ENCODE assay signal across 15 mouse cellular contexts in genomic region chr17:67532331-67532730, GRCm38 (mm10).
"Had no signal": no experiment of that assay in that cellular context is flagged by ENCODE, and none has a peak within 500 bp of the region (broad histone marks: within the 10 kb centered on the region; RNA-seq: fewer than 3 reads in every experiment).

No protein-coding gene starts in this region.

- H3K4me1 ChIP-seq: limb, embryonic 15.5 days; liver, embryonic 12.5 days; megakaryocyte, embryonic 14.5 days; midbrain, embryonic 12.5 days; neural tube, embryonic 12.5 days had no signal

- H3K4me3 ChIP-seq: limb, embryonic 15.5 days; liver, embryonic 12.5 days; megakaryocyte, embryonic 14.5 days; midbrain, embryonic 12.5 days; neural tube, embryonic 12.5 days had no signal

- H3K27me3 ChIP-seq: limb, embryonic 15.5 days; liver, embryonic 12.5 days; megakaryocyte, embryonic 14.5 days; midbrain, embryonic 12.5 days; neural tube, embryonic 12.5 days had no signal

- H3K9me3 ChIP-seq: limb, embryonic 15.5 days; liver, embryonic 12.5 days; midbrain, embryonic 12.5 days; neural tube, embryonic 12.5 days had no signal

- H3K36me3 ChIP-seq: limb, embryonic 15.5 days; liver, embryonic 12.5 days; midbrain, embryonic 12.5 days; neural tube, embryonic 12.5 days had no signal

- H3K4me2 ChIP-seq: limb, embryonic 15.5 days; liver, embryonic 12.5 days; lung, embryonic 14.5 days; midbrain, embryonic 12.5 days; neural tube, embryonic 12.5 days had no signal

- DNase-seq: kidney, adult 2 months; kidney, postnatal 25 days; layer of hippocampus, postnatal 36 days; lung, embryonic 14.5 days; lung, postnatal 10 days; lung, postnatal 4 days; spleen, adult 18-20 months; thymus, adult 2 months; thymus, postnatal 25 days had no signal

- ATAC-seq: intestine, embryonic 16.5 days; liver, embryonic 12.5 days had no signal

- H3K9ac ChIP-seq: limb, embryonic 15.5 days; liver, embryonic 12.5 days; lung, embryonic 14.5 days; midbrain, embryonic 12.5 days; neural tube, embryonic 12.5 days had no signal

- H3K27ac ChIP-seq: limb, embryonic 15.5 days; liver, embryonic 12.5 days; midbrain, embryonic 12.5 days; neural tube, embryonic 12.5 days had no signal
